Mouse (Mus musculus) hindbrain, embryonic 16.5 days (tissue): ENCODE measurements around the gene Gatc. TPM values are rescaled to one million over a fixed set of nuclear protein-coding genes. Genes with fewer than 3 reads are reported as not detected.

Experiments used
- ATAC-seq: fragments of 200-750 bp; cut with Nextera tagmentation; 2 replicates; pipeline ENCODE4 v1.8.0; 2017; ENCODE audit warnings: moderate TSS enrichment, moderate library complexity
- H3K27ac ChIP-seq: fragments of 300-500 bp; sonication (generic); 2 replicates; pipeline ENCODE4 v1.5.1; 2014; ENCODE audit warnings: low read depth, mild to moderate bottlenecking, control low read depth, low read length, moderate library complexity
- H3K27me3 ChIP-seq: fragments of 300-500 bp; sonication (generic); replicated peaks from 2 replicates; pipeline ENCODE4 v1.6.1; 2014; ENCODE audit warnings: low read length; ENCODE audit not compliant: control insufficient read depth, insufficient read depth
- H3K36me3 ChIP-seq: fragments of 300-500 bp; sonication (generic); 2 replicates; pipeline ENCODE4 v1.6.1; 2014; ENCODE audit warnings: mild to moderate bottlenecking, low read length, moderate library complexity, mixed read lengths; ENCODE audit not compliant: control insufficient read depth, insufficient read depth
- H3K4me1 ChIP-seq: fragments of 300-500 bp; sonication (generic); 2 replicates; pipeline ENCODE4 v1.6.1; 2014; ENCODE audit warnings: low read depth, low read length; ENCODE audit not compliant: control insufficient read depth, insufficient read depth
- H3K4me2 ChIP-seq: fragments of 300-500 bp; sonication (generic); 2 replicates; pipeline ENCODE4 v1.6.1; 2014; ENCODE audit warnings: mild to moderate bottlenecking, low read length, control low read depth, moderate library complexity
- H3K4me3 ChIP-seq: fragments of 300-500 bp; sonication (generic); 2 replicates; pipeline ENCODE4 v1.5.1; 2014; ENCODE audit warnings: mild to moderate bottlenecking, low read length, control low read depth, moderate library complexity
- H3K9ac ChIP-seq: fragments of 300-500 bp; sonication (generic); 2 replicates; pipeline ENCODE4 v1.6.1; 2014; ENCODE audit warnings: low read depth, mild to moderate bottlenecking, control low read depth, low read length, moderate library complexity
- H3K9me3 ChIP-seq: fragments of 300-500 bp; sonication (generic); 2 replicates; pipeline ENCODE4 v1.6.1; 2014; ENCODE audit warnings: mild to moderate bottlenecking, low read length, moderate library complexity; ENCODE audit not compliant: control insufficient read depth
- WGBS: fragments of 180-500 bp; shearing (Covaris S2); extraction: QIAGEN DNeasy Blood & Tissue Kit; methylation state at CpG from one replicate; pipeline ENCODE4 v1.1.7; 2014; 5-methylcytosine and 5-hydroxymethylcytosine counted together
- polyA plus RNA-seq: library from polyadenylated mRNA; unstranded; fragments of >200 nt; fragmentation: Nextera tagmentation; extraction: Ambion mirVana; gene quantifications from 2 replicates; pipeline ENCODE4 v1.2.1, GENCODE M21; 2015

Gatc gene
- polyA plus RNA-seq, 1 experiment from 2014 or later = 32.3 TPM

DNA sequence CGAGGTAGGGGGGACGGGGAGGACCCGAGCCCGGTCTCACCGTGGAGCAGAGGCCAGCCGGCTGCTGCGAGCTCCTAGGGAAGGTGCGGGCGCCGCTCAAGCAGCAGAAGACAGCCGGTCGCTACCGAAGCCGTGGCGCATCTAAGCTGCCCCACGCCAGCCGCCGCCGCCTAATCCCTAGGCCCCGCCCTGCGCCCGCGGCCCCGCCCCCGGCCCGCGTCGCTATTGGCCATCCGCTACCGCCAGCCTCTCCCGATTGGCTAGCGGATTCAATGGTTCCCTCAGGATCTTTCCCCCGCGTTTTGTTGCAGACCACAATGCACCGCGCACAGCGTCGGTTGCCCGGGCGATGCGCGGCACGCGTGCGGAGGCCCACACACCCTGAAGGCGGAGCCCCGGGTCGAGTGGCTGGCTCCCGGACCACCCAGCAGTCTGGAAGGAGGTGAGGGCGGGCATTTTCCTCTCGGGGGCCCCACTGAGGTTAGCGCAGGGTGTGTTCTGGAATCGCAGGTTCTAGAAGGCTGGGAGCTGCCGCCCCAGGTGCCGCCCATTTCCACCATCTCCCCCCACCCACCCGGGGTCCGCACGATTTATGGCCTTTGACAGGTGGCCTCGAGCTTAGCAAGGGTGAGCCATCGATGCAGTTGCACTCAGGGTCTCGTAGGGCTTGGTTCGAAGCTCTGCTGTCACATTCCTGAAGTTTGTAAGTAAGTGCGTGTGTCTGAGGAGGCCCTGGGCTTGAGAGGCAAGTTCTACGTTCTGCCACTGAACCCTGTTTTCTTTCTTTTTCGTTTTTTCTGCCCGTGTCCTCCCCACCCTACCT lies 40.0 kb downstream of the Gatc start, which contains the start of gene Dynll1:
TSS of gene Dynll1 (minus strand) at position 208 of the 823 bp plus-strand sequence.
- WGBS = under 1% methylated on average over 54 of the region's 66 CpGs

DNA sequence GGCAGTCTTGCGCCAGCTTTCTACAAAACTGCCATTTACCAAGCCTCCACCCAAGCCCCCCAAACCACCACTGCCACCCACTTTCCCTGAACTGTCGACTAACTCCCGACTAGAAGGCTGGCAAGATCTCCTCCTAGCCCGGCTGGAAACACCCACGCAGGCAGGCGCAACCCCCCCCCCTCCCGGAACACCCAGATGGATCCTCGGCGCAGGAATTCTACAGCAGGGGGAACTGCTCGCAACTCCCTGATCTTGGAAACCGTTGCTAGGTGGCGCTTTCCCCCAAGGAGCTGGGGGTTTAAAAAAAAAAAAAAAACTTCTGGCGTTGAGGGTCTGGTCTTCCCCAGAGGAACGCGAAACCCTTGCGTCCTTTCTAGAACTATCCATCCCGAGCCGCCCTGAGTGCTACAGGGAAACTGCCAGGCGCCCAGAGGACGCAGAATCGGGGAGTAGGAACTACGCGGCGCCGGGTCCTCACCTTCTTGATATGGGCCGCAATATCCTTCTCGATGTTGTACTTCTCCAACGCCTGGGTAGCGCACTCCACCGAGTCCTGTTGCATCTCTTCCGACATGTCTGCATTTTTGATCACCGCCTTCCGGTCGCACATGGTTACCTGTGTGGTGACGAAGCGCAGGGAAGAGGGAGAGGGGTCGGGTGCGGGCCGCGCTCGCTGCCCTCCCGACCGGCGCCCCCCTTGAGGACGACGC lies 40.8 kb downstream of the Gatc start:
- peak overlapping the region; percentile 94 for H3K27ac ChIP-seq
- no peaks in the 10 kb centered on the region for H3K9me3 ChIP-seq
- H3K4me3 ChIP-seq = peak overlapping the region; percentile 88
- peak overlapping the region; percentile 86 for H3K9ac ChIP-seq
- peaks cover 16% of the 10 kb centered on the region for H3K36me3 ChIP-seq
- H3K27me3 ChIP-seq = no peaks in the 10 kb centered on the region
- ATAC-seq = peak; percentile 3; the same call in 1 of the 2 replicates
- H3K4me1 ChIP-seq = peaks cover 18% of the 10 kb centered on the region
- peak overlapping the region; percentile 68 for H3K4me2 ChIP-seq
- under 1% methylated on average over 46 of the region's 46 CpGs for WGBS

More for the DNA sequence above, 40.0 kb downstream of the Gatc start, which contains the start of gene Dynll1:
- Histone ChIP-seq H3K9me3 (no peaks in the 10 kb centered on the region), H3K4me1 (peaks cover 18% of the 10 kb centered on the region), H3K4me3 (peak within 1 kb of the TSS; percentile 88), H3K9ac (peak within 1 kb of the TSS; percentile 86), H3K27ac (peak within 1 kb of the TSS; percentile 94), H3K27me3 (no peaks in the 10 kb centered on the region), H3K36me3 (peaks cover 13% of the 10 kb centered on the region), H3K4me2 (peak within 1 kb of the TSS; percentile 68)
- ATAC-seq = peak; percentile 98

DNA sequence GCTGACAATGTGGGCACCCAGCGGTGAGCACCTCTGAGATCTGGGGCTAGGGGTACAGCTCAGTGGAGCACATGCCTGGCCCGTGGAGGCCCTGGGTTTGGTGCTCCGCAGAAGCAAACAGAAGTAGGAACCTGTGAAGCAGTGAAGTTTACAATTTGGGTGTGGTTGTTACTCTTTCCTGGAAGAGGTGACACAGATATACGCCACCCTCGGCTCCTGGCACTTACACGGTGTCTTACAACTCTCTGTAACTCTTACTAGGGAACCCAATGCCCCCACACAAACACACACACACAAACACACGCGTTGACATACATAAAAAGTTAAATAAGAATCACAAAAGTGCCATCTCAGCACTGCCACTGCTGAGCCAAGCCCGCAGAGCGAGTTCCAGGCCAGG lies 44.6 kb downstream of the Gatc start:
- H3K27ac ChIP-seq = no peak overlapping the region
- ATAC-seq = no peak
- peaks cover 20% of the 10 kb centered on the region for H3K36me3 ChIP-seq

DNA sequence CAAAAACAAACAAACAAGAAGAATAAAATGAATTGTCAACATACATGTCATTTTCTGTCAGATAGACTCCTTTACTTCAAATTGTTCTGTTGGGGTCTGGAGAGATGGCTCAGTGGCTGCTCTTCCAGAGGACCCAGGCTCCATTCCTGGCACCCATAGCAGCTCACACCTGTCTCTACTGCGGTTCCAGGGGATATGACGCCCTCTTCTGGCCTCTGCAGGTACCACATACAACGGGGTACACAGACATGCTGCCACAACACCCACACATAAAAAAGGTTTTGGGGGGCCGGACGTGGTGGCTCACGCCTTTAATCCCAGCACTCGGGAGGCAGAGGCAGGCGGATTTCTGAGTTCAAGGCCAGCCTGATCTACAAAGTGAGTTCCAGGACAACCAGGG lies 46.8 kb downstream of the Gatc start:
- no peak for ATAC-seq
- peaks cover 25% of the 10 kb centered on the region for H3K36me3 ChIP-seq
- 93% methylated on average over 8 of the region's 8 CpGs for WGBS

More for the DNA sequence above, 44.6 kb downstream of the Gatc start:
- 81% methylated on average over 10 of the region's 10 CpGs for WGBS
- no peak overlapping the region for H3K4me2 ChIP-seq
- H3K9ac ChIP-seq = no peak overlapping the region
- H3K27me3 ChIP-seq = no peaks in the 10 kb centered on the region
- H3K4me1 ChIP-seq = peaks cover 15% of the 10 kb centered on the region
- no peaks in the 10 kb centered on the region for H3K9me3 ChIP-seq
- H3K4me3 ChIP-seq = no peak overlapping the region

DNA sequence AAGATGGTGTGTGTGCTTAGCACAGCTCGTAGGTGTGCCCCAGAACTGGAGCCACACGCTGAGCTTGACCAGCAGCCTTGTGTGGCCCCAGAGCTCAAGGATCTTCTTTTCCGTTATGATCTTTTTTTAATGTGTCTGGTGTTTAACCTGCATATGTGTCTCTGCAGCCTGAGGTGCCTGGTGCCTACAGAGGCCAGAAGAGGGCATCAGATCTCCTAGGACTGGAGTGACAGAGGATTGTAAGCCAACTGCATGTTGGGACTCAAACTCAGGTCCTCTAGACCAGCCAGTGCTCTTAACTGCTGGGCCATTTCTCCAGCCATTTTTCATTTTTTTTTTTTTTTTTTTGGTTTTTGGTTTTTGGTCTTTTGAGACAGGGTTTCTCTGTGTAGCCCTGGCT lies 56.2 kb downstream of the Gatc start:
- Histone ChIP-seq H3K27me3 (no peaks in the 10 kb centered on the region), H3K4me1 (peaks cover 5% of the 10 kb centered on the region), H3K36me3 (peaks cover 24% of the 10 kb centered on the region), H3K9ac (no peak overlapping the region), H3K9me3 (no peaks in the 10 kb centered on the region), H3K27ac (no peak overlapping the region), H3K4me2 (no peak overlapping the region), H3K4me3 (no peak overlapping the region)
- WGBS = 96% methylated on average over 3 of the region's 3 CpGs
- ATAC-seq = no peak

More for the DNA sequence above, 46.8 kb downstream of the Gatc start:
- H3K27ac ChIP-seq = no peak overlapping the region
- no peak overlapping the region for H3K4me2 ChIP-seq
- H3K4me1 ChIP-seq = peaks cover 12% of the 10 kb centered on the region
- no peak overlapping the region for H3K9ac ChIP-seq
- no peaks in the 10 kb centered on the region for H3K9me3 ChIP-seq
- H3K4me3 ChIP-seq = no peak overlapping the region
- no peaks in the 10 kb centered on the region for H3K27me3 ChIP-seq

Other genes starting within 250 kb of the Gatc start
- gene Gm10401, start 242.9 kb downstream of the Gatc start, polyA plus RNA-seq = 32.2 and 35.9 TPM in 2 replicates
- gene Acads, start 221.8 kb downstream of the Gatc start, polyA plus RNA-seq = 20.7 and 22.0 TPM in 2 replicates
- gene Unc119b, start 206.2 kb downstream of the Gatc start, polyA plus RNA-seq = 31.5 and 36.8 TPM in 2 replicates
- gene Mlec, start 183.0 kb downstream of the Gatc start, polyA plus RNA-seq = 23.8 and 31.5 TPM in 2 replicates
- 6.5 and 11.6 TPM in 2 replicates for gene Cabp1, start 146.8 kb downstream of the Gatc start, polyA plus RNA-seq
- 106 and 107 TPM in 2 replicates for gene Pop5, start 105.3 kb downstream of the Gatc start, polyA plus RNA-seq
- gene Rnf10, start 68.3 kb downstream of the Gatc start, polyA plus RNA-seq = 146 and 180 TPM in 2 replicates
- gene Coq5, start 61.5 kb downstream of the Gatc start, polyA plus RNA-seq = 61.4 and 62.9 TPM in 2 replicates
- gene Dynll1, start 40.2 kb downstream of the Gatc start, polyA plus RNA-seq = 1,172 and 1,268 TPM in 2 replicates
- 105 and 128 TPM in 2 replicates for gene Srsf9, start 14.0 kb downstream of the Gatc start, polyA plus RNA-seq
- 51.3 and 52.8 TPM in 2 replicates for gene Triap1, start within 50 bp of the Gatc start, polyA plus RNA-seq
- 1,192 and 1,343 TPM in 2 replicates for gene Cox6a1, start 7.8 kb upstream of the Gatc start, polyA plus RNA-seq
- 23.0 and 44.5 TPM in 2 replicates for gene Msi1, start 88.4 kb upstream of the Gatc start, polyA plus RNA-seq
- gene Pla2g1b, start 125.1 kb upstream of the Gatc start, polyA plus RNA-seq = not detected in 2 replicates
- gene Sirt4, start 143.5 kb upstream of the Gatc start, polyA plus RNA-seq = 24.8 and 26.8 TPM in 2 replicates
- gene Pxn, start 165.5 kb upstream of the Gatc start, polyA plus RNA-seq = 19.1 and 23.9 TPM in 2 replicates
- 814 and 834 TPM in 2 replicates for gene Rplp0, start 218.3 kb upstream of the Gatc start, polyA plus RNA-seq
- gene Gcn1l1, start 224.1 kb upstream of the Gatc start, polyA plus RNA-seq = 32.2 and 39.3 TPM in 2 replicates